Mouse (Mus musculus): ENCODE results near the gene Nexn. TPM values are rescaled to one million over a fixed set of nuclear protein-coding genes. Genes with fewer than 3 reads are reported as not detected.
A peak's percentile ranks its signal among the peaks of the same experiment; 100 is the strongest.
"Not testable (repeated sequence)": the region's sequence is repeated elsewhere in the genome, so short reads cannot be mapped to it uniquely, and the experiment has no call there.

Nexn gene
- polyA plus RNA-seq, 1 experiment from 2014 or later, result 3.8 TPM

- no peak for DNase-seq (ENCODE audit: extremely low spot score, low spot score)
- WGBS, result 91% methylated on average over 3 of the region's 3 CpGs
- no peak overlapping the region for H3K27ac ChIP-seq
- no peaks in the 10 kb centered on the region for H3K9me3 ChIP-seq
- no peaks in the 10 kb centered on the region for H3K4me1 ChIP-seq
- H3K36me3 ChIP-seq (replicated peaks), result no peaks in the 10 kb centered on the region
- no peak overlapping the region for H3K4me3 ChIP-seq
- H3K27me3 ChIP-seq (ENCODE audit: poor library complexity, severe bottlenecking), result no peaks in the 10 kb centered on the region
Measured at GRCm38 (mm10) chr3:152201181-152201580, 65.0 kb downstream of the Nexn start.

DNA sequence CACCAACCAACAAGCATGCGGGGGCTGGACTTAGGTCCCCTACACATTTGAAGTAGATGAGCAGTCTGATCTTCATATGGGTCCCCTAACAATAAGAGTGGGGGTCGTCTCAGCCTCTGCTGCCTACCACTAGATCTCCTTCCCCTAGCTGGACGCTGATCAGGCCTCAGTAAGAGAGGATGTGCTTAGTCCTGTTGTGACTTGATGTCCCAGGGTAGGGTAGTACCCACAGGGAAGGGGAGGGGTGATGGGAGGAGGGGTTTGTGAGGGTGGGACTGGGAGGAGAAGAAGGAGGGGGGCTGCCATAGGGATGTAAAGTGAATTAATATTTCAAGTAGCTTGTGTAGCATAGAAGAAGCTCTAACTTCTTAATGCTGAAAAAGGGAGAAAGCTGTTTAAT, 67.0 kb downstream of the Nexn start:
- Histone ChIP-seq H3K27ac (no peak overlapping the region), H3K27me3 (ENCODE audit: poor library complexity, severe bottlenecking) (no peaks in the 10 kb centered on the region), H3K4me3 (no peak overlapping the region), H3K9me3 (no peaks in the 10 kb centered on the region), H3K4me1 (peaks cover 3% of the 10 kb centered on the region), H3K36me3 (replicated peaks) (no peaks in the 10 kb centered on the region)
- WGBS, result 65% methylated on average over 3 of the region's 3 CpGs
- DNase-seq (ENCODE audit: extremely low spot score, low spot score), result no peak

DNA sequence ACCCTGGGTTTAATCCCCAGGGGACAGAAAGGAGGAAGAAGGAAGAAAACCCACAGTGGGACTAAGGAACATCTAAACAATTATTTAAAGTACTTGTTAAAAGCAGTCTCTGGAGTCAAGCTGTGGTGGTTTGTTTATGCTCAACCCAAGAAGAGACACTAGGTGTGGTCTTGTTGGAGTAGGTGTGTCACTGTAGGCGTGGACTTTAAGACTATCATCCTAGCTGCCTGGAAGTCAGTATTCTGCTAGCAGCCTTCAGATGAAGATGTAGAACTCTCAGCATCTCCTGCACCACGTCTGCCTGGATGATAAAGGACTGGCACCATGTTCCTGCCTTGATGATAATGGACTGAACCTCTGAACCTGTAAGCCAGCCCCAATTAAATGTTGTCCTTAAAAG, 68.9 kb downstream of the Nexn start:
- H3K36me3 ChIP-seq (replicated peaks); DNase-seq (ENCODE audit: extremely low spot score, low spot score); H3K27ac ChIP-seq; H3K27me3 ChIP-seq (ENCODE audit: poor library complexity, severe bottlenecking); H3K9me3 ChIP-seq; H3K4me3 ChIP-seq: not testable (repeated sequence)
- peaks cover 14% of the 10 kb centered on the region for H3K4me1 ChIP-seq
- 42% methylated on average over 2 of the region's 2 CpGs for WGBS

DNA sequence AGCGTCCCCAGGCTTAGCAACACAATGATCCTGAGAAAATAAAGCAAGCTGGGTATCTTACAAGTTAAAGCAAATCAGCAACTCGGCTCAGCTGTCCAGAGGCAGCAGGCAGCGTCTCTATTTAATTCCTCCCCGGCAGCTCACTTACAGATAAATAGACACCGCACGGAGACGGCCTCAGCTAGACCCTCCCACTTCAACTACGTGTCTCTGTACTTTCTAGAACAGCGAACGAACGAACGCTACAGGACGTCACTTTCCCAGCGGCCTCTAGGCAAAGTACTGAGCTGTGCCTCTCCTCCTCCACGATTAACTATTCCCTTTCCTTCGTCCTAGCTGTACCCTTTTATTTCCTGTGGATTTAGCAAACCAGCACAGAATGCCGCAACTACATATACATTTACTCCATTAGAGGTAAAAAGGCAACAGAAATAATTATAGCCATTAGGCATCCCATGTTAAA, 72.5 kb downstream of the Nexn start:
- 2% methylated on average over 17 of the region's 17 CpGs for WGBS
- H3K9me3 ChIP-seq, result no peaks in the 10 kb centered on the region
- peak overlapping the region; percentile 47 for H3K4me3 ChIP-seq
- no peaks in the 10 kb centered on the region for H3K36me3 ChIP-seq (replicated peaks)
- H3K27ac ChIP-seq, result peak overlapping the region; percentile 61
- H3K4me1 ChIP-seq, result peaks cover 21% of the 10 kb centered on the region
- peak; percentile 76 for DNase-seq (ENCODE audit: extremely low spot score, low spot score)
- H3K27me3 ChIP-seq (ENCODE audit: poor library complexity, severe bottlenecking), result no peaks in the 10 kb centered on the region

DNA sequence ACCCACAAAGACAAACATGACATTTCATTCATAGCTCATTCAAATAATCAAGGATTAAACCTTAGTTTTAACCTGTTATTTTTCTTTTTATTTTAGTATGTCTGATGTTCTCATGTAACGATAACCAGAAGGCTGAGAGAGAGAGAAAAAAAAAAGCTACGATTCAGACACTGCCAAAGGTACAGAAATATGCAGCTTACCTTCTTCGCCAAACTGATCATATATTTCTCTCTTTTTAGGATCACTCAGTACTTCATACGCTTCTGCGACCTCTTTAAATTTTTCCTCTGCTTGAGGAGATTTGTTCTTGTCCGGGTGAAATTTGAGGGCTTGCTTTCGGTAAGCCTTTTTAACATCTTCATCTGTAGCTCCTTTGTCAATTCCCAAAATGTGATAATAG, 73.0 kb downstream of the Nexn start:
- no peaks in the 10 kb centered on the region for H3K36me3 ChIP-seq (replicated peaks)
- peaks cover 21% of the 10 kb centered on the region for H3K4me1 ChIP-seq
- H3K27ac ChIP-seq, result peak overlapping the region; percentile 61
- no peaks in the 10 kb centered on the region for H3K27me3 ChIP-seq (ENCODE audit: poor library complexity, severe bottlenecking)
- no peak for DNase-seq (ENCODE audit: extremely low spot score, low spot score)
- peak overlapping the region; percentile 47 for H3K4me3 ChIP-seq
- H3K9me3 ChIP-seq, result no peaks in the 10 kb centered on the region
- 27% methylated on average over 7 of the region's 7 CpGs for whole genome bisulfite sequencing

DNA sequence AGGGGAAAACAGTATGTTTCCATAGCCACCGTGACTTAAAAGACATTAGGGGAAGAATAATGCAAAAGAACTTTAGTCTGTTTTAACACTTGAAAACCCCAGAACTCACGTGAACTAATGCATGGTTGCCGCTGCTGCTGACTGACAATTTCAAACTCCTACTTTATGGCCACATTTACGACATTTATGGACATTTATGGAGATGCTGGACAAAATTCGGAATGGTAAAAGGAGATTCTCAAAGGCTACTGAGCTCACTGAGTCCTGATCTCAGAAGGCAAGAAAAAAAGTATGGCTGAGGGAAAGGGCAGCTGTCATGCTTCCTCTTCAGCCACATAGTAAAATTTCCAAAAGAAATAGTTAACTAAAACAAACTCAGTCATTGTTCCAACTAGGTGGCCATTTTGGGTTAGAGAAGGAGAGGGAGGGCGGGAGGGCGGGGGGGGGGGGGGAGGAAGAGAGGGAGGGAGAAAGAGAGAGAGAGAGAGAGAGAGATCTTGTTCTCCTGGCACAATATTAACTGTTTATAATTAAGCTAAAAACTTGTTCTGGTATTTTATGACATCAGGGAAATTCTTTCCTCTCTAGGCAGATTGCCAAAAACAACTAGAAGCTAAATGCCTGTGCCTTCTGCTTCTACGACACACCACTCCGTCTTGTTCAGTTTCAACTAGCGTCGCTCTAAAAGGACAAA, 73.8 kb downstream of the Nexn start:
- H3K4me3 ChIP-seq, result peak overlapping the region; percentile 47
- no peaks in the 10 kb centered on the region for H3K9me3 ChIP-seq
- peaks cover 21% of the 10 kb centered on the region for H3K4me1 ChIP-seq
- DNase-seq (ENCODE audit: extremely low spot score, low spot score), result no peak
- no peaks in the 10 kb centered on the region for H3K27me3 ChIP-seq (ENCODE audit: poor library complexity, severe bottlenecking)
- H3K36me3 ChIP-seq (replicated peaks), result no peaks in the 10 kb centered on the region
- WGBS, result 76% methylated on average over 9 of the region's 11 CpGs
- H3K27ac ChIP-seq, result peak overlapping the region; percentile 3

GRCm38 (mm10) chr3:152191791-152192237, 74.3 kb downstream of the Nexn start:
- DNase-seq (ENCODE audit: extremely low spot score, low spot score), result no peak
- 59% methylated on average over 6 of the region's 6 CpGs for WGBS
- peak overlapping the region; percentile 3 for H3K27ac ChIP-seq

DNA sequence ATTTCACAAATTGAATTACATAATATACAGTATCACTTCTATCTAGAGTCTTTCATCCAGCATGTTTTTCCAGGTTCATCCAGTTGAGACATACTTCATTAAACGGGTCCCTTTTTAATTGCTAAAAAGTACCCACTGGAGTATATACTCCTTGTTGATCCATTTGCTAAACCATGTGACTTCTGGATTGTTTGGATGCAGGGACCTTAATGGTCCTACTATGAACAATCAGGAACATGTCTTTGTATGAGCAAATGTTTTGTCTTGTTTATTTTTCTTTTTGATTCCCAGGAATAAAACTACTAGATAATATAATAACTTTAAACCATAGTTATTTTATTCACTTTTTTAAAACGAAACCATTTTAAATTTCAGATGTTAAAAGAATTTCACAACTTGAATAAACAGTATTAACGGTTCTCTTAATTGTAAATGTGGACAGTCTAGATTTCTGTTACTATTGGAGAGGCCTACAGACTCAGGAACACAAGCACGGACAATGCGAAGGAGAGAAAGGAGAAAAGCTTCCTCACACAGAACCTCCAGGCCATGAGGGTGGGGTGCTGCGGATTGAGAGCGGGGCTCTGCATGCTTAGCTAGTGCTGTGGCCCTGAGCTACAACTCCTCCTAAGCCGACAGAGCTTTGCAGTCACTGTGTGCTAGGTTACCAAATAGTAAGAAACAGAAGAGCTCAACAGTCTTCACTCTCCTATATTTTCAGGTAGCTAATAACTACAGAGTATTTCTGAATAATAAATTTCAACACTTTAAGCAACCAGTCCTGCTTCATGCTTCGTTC, 75.3 kb downstream of the Nexn start:
- Histone ChIP-seq H3K4me1 (peaks cover 21% of the 10 kb centered on the region), H3K27ac (no peak overlapping the region), H3K36me3 (replicated peaks) (peaks cover 6% of the 10 kb centered on the region; the same call in 1 of the 2 replicates), H3K4me3 (no peak overlapping the region), H3K27me3 (ENCODE audit: poor library complexity, severe bottlenecking) (no peaks in the 10 kb centered on the region), H3K9me3 (no peaks in the 10 kb centered on the region)
- WGBS, result 86% methylated on average over 9 of the region's 9 CpGs
- no peak for DNase-seq (ENCODE audit: extremely low spot score, low spot score)

More at GRCm38 (mm10) chr3:152191791-152192237, 74.3 kb downstream of the Nexn start:
- H3K36me3 ChIP-seq (replicated peaks), result no peaks in the 10 kb centered on the region
- H3K9me3 ChIP-seq, result no peaks in the 10 kb centered on the region
- peaks cover 21% of the 10 kb centered on the region for H3K4me1 ChIP-seq
- no peaks in the 10 kb centered on the region for H3K27me3 ChIP-seq (ENCODE audit: poor library complexity, severe bottlenecking)
- peak overlapping the region; percentile 47 for H3K4me3 ChIP-seq

- WGBS, result 91% methylated on average over 4 of the region's 4 CpGs
- H3K9me3 ChIP-seq, result no peaks in the 10 kb centered on the region
- peaks cover 19% of the 10 kb centered on the region for H3K36me3 ChIP-seq (replicated peaks)
- no peak overlapping the region for H3K4me3 ChIP-seq
- peaks cover 19% of the 10 kb centered on the region for H3K4me1 ChIP-seq
- no peak overlapping the region for H3K27ac ChIP-seq
- no peak for DNase-seq (ENCODE audit: extremely low spot score, low spot score)
- no peaks in the 10 kb centered on the region for H3K27me3 ChIP-seq (ENCODE audit: poor library complexity, severe bottlenecking)
Measured at GRCm38 (mm10) chr3:152189306-152189705, 76.8 kb downstream of the Nexn start.

Other genes with a start within 250 kb of the Nexn start
- gene Gipc2, start 100.1 kb downstream of the Nexn start, polyA plus RNA-seq (2016; fragmentation: Nextera tagmentation; extraction: Ambion mirVana), result 1.9 and 3.5 TPM in 2 replicates
- gene Dnajb4, start 56.0 kb downstream of the Nexn start, polyA plus RNA-seq (2016; fragmentation: Nextera tagmentation; extraction: Ambion mirVana), result 16.2 and 18.8 TPM in 2 replicates
- gene Fubp1, start 55.9 kb downstream of the Nexn start, polyA plus RNA-seq (2016; fragmentation: Nextera tagmentation; extraction: Ambion mirVana), result 444 and 478 TPM in 2 replicates
- 19.3 and 22.1 TPM in 2 replicates for gene Miga1, start 74.1 kb upstream of the Nexn start, polyA plus RNA-seq (2016; fragmentation: Nextera tagmentation; extraction: Ambion mirVana)
- 47.4 and 47.8 TPM in 2 replicates for gene Usp33, start 80.1 kb upstream of the Nexn start, polyA plus RNA-seq (2016; fragmentation: Nextera tagmentation; extraction: Ambion mirVana)
- 56.4 and 60.7 TPM in 2 replicates for gene Zzz3, start 129.1 kb upstream of the Nexn start, polyA plus RNA-seq (2016; fragmentation: Nextera tagmentation; extraction: Ambion mirVana)

Data from forebrain, embryonic 10.5 days (tissue).